Mouse (Mus musculus) embryonic fibroblast, embryonic 13.5 days (primary cell): Measurements from ENCODE around the gene Ube2g2.

Experiments
- CTCF ChIP-seq: IDR thresholded peaks from 2 replicates; pipeline ENCODE4 v1.5.1; 2011; ENCODE audit warnings: mild to moderate bottlenecking, control low read depth, low read length, moderate library complexity, borderline replicate concordance; ENCODE audit not compliant: insufficient read depth
- POLR2A ChIP-seq: IDR thresholded peaks from 2 replicates; pipeline ENCODE4 v1.6.1; 2011; ENCODE audit warnings: low read depth, mild to moderate bottlenecking, control low read depth, low read length, moderate library complexity

- TF ChIP-seq CTCF (no peak), POLR2A (no peak)
Measured at GRCm38 (mm10) chr10:77586637-77587036, 35.4 kb upstream of the Ube2g2 start.
